Mouse (Mus musculus) limb, embryonic 10.5 days (tissue): ENCODE measurements around the gene Rbfox3. TPM values are rescaled to one million over a fixed set of nuclear protein-coding genes. Genes with fewer than 3 reads are reported as not detected.

Source experiments
- DNase-seq: peaks from one replicate; pipeline ENCODE4 v3.0.0-alpha.2; 2017; ENCODE audit warnings: low spot score
- H3K27ac ChIP-seq: fragments of 300-500 bp; sonication (generic); 2 replicates; pipeline ENCODE4 v1.5.1; 2016; ENCODE audit warnings: mild to moderate bottlenecking
- H3K27me3 ChIP-seq: fragments of 300-500 bp; sonication (generic); 2 replicates; pipeline ENCODE4 v1.6.1; 2016; ENCODE audit warnings: low read depth, mild to moderate bottlenecking; ENCODE audit not compliant: poor library complexity, severe bottlenecking
- H3K36me3 ChIP-seq: fragments of 300-500 bp; sonication (generic); 2 replicates; pipeline ENCODE4 v1.6.1; 2016; ENCODE audit warnings: mild to moderate bottlenecking, moderate library complexity
- H3K4me1 ChIP-seq: fragments of 300-500 bp; sonication (generic); 2 replicates; pipeline ENCODE4 v1.6.1; 2016
- H3K4me3 ChIP-seq: fragments of 300-500 bp; sonication (generic); 2 replicates; pipeline ENCODE4 v1.5.1; 2016; ENCODE audit warnings: mild to moderate bottlenecking, moderate library complexity
- H3K9me3 ChIP-seq: fragments of 300-500 bp; sonication (generic); replicated peaks from 2 replicates; pipeline ENCODE4 v1.6.1; 2016; ENCODE audit warnings: mild to moderate bottlenecking
- WGBS: fragments of 180-500 bp; shearing (Covaris S2); methylation state at CpG from one replicate; pipeline ENCODE4 v1.1.7; 2016; 5-methylcytosine and 5-hydroxymethylcytosine counted together
- polyA plus RNA-seq: library from polyadenylated mRNA; unstranded; fragments of >200 nt; fragmentation: Nextera tagmentation; extraction: Ambion mirVana; gene quantifications from 2 replicates; pipeline ENCODE4 v1.2.1, GENCODE M21; 2016

The Rbfox3 gene
- polyA plus RNA-seq, 1 experiment from 2014 or later = 1.7 TPM

- DNase-seq = no peak
- no peak overlapping the region for H3K27ac ChIP-seq
- no peaks in the 10 kb centered on the region for H3K36me3 ChIP-seq
- no peaks in the 10 kb centered on the region; the same call in 1 of the 2 replicates for H3K27me3 ChIP-seq
- no peak overlapping the region for H3K4me3 ChIP-seq
- 91% methylated on average over 4 of the region's 4 CpGs for WGBS
- 0 out of 2 replicates have a peak, but pooled peaks cover 6% of the 10 kb centered on the region for H3K4me1 ChIP-seq
- no peaks in the 10 kb centered on the region for H3K9me3 ChIP-seq
Observed at GRCm38 (mm10) chr11:118523496-118524145, 387.8 kb downstream of the Rbfox3 start.

DNA sequence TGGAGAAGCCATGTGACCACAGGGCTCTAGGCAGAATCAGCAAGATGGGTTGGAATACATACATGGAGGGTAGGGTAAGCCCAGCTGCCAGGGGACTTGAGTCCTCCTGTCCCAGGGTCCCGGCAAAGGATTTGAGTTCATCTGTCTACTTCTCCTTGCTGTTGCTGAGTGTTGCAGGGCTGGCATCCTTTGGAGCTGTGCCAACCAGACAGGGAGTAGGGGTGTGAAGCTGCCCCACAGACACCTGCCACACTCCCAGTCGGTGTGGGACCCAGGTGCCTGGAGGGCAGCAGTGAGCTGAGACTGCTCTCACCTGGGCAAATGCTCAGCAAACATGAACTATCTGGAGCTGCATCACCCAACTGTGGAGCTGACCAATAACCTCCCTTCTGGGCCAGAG is 390.5 kb downstream of the Rbfox3 start:
- Histone ChIP-seq H3K36me3 (no peaks in the 10 kb centered on the region), H3K27me3 (no peaks in the 10 kb centered on the region; the same call in 1 of the 2 replicates), H3K27ac (no peak overlapping the region), H3K9me3 (no peaks in the 10 kb centered on the region), H3K4me1 (0 out of 2 replicates have a peak, but pooled peaks cover 11% of the 10 kb centered on the region), H3K4me3 (no peak overlapping the region)
- 89% methylated on average over 2 of the region's 2 CpGs for WGBS
- DNase-seq = no peak

GRCm38 (mm10) chr11:118520251-118520650 is 391.1 kb downstream of the Rbfox3 start:
- Histone ChIP-seq H3K27ac (no peak overlapping the region), H3K9me3 (no peaks in the 10 kb centered on the region), H3K4me3 (no peak overlapping the region), H3K4me1 (0 out of 2 replicates have a peak, but pooled peaks cover 9% of the 10 kb centered on the region), H3K36me3 (no peaks in the 10 kb centered on the region), H3K27me3 (no peaks in the 10 kb centered on the region; the same call in 1 of the 2 replicates)
- DNase-seq = no peak
- WGBS = 57% methylated on average over 5 of the region's 5 CpGs

GRCm38 (mm10) chr11:118518743-118519142 is 392.7 kb downstream of the Rbfox3 start:
- Histone ChIP-seq H3K27me3 (peaks cover 12% of the 10 kb centered on the region; the same call in 1 of the 2 replicates), H3K4me3 (no peak overlapping the region), H3K27ac (no peak overlapping the region), H3K36me3 (no peaks in the 10 kb centered on the region), H3K4me1 (peaks cover 16% of the 10 kb centered on the region), H3K9me3 (no peaks in the 10 kb centered on the region)
- DNase-seq = no peak
- WGBS = 65% methylated on average over 7 of the region's 7 CpGs

DNA sequence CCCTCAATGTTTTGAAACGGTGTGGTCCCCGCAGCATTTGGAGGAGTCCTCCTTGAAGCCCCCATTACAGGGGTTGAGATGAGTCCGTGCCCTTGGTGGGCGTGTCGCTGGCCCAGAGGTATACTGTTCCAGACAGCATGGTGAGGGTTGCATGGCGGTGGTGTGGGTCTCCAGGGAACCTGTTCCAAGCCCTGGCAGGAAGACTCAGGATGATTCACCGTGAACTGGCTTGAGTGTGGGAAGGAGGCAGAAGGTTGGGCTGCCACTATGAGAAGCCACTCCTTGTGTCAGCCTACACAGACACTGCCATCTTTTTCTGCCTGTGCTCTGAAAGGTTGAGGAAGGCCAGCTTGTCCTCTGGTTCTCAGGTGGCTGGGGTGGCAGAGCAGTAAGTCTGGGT is 393.5 kb downstream of the Rbfox3 start:
- Histone ChIP-seq H3K4me3 (no peak overlapping the region), H3K9me3 (no peaks in the 10 kb centered on the region), H3K27me3 (peaks cover 19% of the 10 kb centered on the region; the same call in 1 of the 2 replicates), H3K4me1 (peaks cover 20% of the 10 kb centered on the region), H3K27ac (no peak overlapping the region), H3K36me3 (no peaks in the 10 kb centered on the region)
- 87% methylated on average over 7 of the region's 7 CpGs for WGBS
- DNase-seq = no peak

DNA sequence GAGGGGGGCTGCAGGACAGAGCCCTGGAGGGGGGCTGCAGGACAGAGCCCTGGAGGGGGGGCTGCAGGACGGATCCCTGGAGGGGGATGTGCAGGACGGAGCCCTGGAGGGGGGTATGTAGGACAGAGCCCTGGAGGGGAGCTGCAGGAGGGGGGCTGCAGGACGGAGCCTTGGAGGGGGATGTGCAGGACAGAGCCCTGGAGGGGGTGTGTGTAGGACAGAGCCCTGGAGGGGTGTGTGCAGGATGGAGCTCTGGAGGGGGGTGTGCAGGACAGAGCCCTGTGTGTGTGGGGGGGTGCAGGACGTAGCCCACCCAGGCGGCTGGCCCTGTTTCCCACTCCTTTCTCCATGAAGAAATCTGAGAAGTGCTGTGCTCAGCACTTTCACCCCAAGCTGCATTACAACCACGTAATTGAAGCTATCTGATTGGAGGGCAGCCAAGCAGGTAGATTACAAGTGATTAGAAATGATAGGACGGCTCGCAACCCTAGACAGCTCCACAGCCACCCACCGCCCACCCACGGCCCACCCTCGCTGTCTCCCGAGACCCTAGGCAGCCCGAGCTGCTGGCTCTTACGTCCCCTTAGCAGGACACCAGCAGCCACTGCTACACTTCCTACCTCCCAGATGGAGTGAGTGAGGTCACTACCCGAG is 399.0 kb downstream of the Rbfox3 start:
- Histone ChIP-seq H3K27ac (peak overlapping the region; percentile 51), H3K4me1 (peaks cover 41% of the 10 kb centered on the region), H3K27me3 (peaks cover 48% of the 10 kb centered on the region; the same call in 1 of the 2 replicates), H3K4me3 (no peak overlapping the region), H3K9me3 (no peaks in the 10 kb centered on the region), H3K36me3 (no peaks in the 10 kb centered on the region)
- no peak for DNase-seq
- WGBS = 66% methylated on average over 15 of the region's 15 CpGs

GRCm38 (mm10) chr11:118511851-118512250 is 399.5 kb downstream of the Rbfox3 start:
- no peak for DNase-seq
- Histone ChIP-seq H3K27ac (peak overlapping the region; percentile 51), H3K27me3 (peaks cover 51% of the 10 kb centered on the region; the same call in 1 of the 2 replicates), H3K9me3 (no peaks in the 10 kb centered on the region), H3K4me1 (peaks cover 41% of the 10 kb centered on the region), H3K4me3 (no peak overlapping the region), H3K36me3 (no peaks in the 10 kb centered on the region)
- WGBS = 82% methylated on average over 6 of the region's 6 CpGs

GRCm38 (mm10) chr11:118508341-118508740 is 403.1 kb downstream of the Rbfox3 start:
- H3K4me3 ChIP-seq = no peak overlapping the region
- no peak for DNase-seq
- 76% methylated on average over 7 of the region's 7 CpGs for WGBS
- no peak overlapping the region for H3K27ac ChIP-seq
- H3K4me1 ChIP-seq = peaks cover 30% of the 10 kb centered on the region
- peaks cover 71% of the 10 kb centered on the region for H3K27me3 ChIP-seq
- no peaks in the 10 kb centered on the region for H3K36me3 ChIP-seq
- H3K9me3 ChIP-seq = no peaks in the 10 kb centered on the region

- Histone ChIP-seq H3K9me3 (no peaks in the 10 kb centered on the region), H3K4me3 (no peak overlapping the region), H3K36me3 (no peaks in the 10 kb centered on the region), H3K27me3 (peaks cover 71% of the 10 kb centered on the region), H3K27ac (no peak overlapping the region), H3K4me1 (peaks cover 31% of the 10 kb centered on the region)
- WGBS = 42% methylated on average over 5 of the region's 5 CpGs
- DNase-seq = peak; percentile 80
Observed at GRCm38 (mm10) chr11:118507904-118508303, 403.5 kb downstream of the Rbfox3 start.

DNA sequence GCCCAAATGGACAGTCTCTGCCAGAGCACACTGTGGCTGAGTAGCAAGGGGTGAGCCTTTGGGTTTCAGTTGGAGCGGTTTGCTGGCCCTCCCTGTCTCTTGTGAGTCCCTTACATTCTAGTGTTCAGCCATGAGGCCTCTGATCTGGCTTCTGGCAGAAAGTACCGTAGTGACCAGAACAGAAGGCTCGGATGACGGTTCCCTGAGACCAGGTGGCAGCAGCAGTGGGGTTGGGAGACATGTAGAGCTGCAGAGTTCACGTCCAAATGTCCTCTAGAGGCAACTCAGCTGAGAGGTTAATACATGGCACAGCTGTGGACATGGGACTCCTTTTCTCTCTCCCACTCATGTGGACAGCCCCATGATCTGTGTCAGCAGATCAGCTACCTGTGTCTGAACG is 404.3 kb downstream of the Rbfox3 start:
- H3K4me3 ChIP-seq = no peak overlapping the region
- H3K4me1 ChIP-seq = peaks cover 31% of the 10 kb centered on the region
- no peaks in the 10 kb centered on the region for H3K9me3 ChIP-seq
- WGBS = 86% methylated on average over 6 of the region's 6 CpGs
- H3K36me3 ChIP-seq = no peaks in the 10 kb centered on the region
- no peak for DNase-seq
- no peak overlapping the region for H3K27ac ChIP-seq
- H3K27me3 ChIP-seq = peaks cover 72% of the 10 kb centered on the region

DNA sequence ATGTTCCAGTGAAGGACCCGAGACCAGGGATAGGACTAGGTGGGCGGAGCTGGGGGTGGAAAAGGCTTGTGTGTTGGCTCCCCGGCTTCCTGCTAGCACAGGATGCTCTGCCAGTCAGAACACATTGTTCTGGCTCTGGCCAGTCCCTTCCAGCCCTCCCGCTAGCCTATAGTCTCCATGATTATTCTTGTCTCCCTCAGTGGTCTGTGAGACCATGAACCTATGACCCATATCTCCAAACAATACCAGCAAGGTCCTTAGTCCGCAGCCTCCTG is 407.3 kb downstream of the Rbfox3 start:
- H3K4me3 ChIP-seq = no peak overlapping the region
- peaks cover 23% of the 10 kb centered on the region for H3K4me1 ChIP-seq
- no peak overlapping the region for H3K27ac ChIP-seq
- peaks cover 60% of the 10 kb centered on the region for H3K27me3 ChIP-seq
- 73% methylated on average over 5 of the region's 5 CpGs for WGBS
- H3K9me3 ChIP-seq = no peaks in the 10 kb centered on the region
- DNase-seq = no peak
- no peaks in the 10 kb centered on the region for H3K36me3 ChIP-seq

DNA sequence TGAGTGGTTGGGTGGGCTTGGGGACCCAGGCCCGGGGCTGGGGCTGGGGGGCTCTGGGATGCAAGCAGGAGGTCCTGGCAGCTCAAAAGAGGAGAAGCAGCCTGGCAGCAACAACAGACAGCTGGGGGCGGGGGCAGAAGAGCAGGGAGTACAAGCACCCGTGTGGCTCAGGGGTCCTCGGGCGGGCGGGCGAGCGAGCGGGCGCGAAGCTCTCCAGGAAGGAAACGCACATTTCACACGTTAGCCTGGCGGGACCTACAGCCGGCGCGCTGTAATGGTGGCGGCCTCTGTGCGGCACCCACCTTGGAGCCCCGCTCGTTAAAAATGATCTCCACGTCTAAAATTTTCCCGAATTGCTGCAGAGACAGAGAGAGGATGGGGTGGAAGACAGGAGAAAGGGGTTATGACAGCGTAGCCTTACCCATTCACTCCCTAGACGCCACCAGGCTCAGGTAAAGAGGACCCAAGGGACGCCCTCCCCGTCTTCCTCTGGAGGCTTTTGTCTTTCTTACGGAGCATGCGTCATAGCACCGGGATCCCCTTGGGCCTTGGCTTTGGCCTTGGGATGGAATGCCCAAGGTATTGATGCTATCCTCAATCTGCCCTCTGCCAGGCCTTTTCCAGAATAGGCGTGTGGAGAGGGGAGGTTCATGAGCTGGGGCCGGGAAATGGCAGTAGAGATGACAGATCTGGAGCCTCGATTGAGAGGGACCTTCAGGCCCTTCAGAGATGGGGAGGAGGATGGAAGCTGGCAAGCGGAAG is 407.8 kb downstream of the Rbfox3 start:
- Histone ChIP-seq H3K27ac (no peak overlapping the region), H3K36me3 (no peaks in the 10 kb centered on the region), H3K9me3 (no peaks in the 10 kb centered on the region), H3K27me3 (peaks cover 59% of the 10 kb centered on the region), H3K4me1 (peaks cover 23% of the 10 kb centered on the region), H3K4me3 (no peak overlapping the region)
- DNase-seq = no peak
- WGBS = 24% methylated on average over 34 of the region's 34 CpGs

GRCm38 (mm10) chr11:118502990-118503389 is 408.4 kb downstream of the Rbfox3 start:
- Histone ChIP-seq H3K9me3 (no peaks in the 10 kb centered on the region), H3K27me3 (peaks cover 55% of the 10 kb centered on the region), H3K36me3 (no peaks in the 10 kb centered on the region), H3K4me1 (peaks cover 20% of the 10 kb centered on the region), H3K4me3 (no peak overlapping the region), H3K27ac (no peak overlapping the region)
- DNase-seq = no peak
- 51% methylated on average over 6 of the region's 6 CpGs for WGBS
